Mouse (Mus musculus): ENCODE data around the gene Catip.
"Not testable (repeated sequence)": the region's sequence is repeated elsewhere in the genome, so short reads cannot be mapped to it uniquely, and the experiment has no call there.

DNA sequence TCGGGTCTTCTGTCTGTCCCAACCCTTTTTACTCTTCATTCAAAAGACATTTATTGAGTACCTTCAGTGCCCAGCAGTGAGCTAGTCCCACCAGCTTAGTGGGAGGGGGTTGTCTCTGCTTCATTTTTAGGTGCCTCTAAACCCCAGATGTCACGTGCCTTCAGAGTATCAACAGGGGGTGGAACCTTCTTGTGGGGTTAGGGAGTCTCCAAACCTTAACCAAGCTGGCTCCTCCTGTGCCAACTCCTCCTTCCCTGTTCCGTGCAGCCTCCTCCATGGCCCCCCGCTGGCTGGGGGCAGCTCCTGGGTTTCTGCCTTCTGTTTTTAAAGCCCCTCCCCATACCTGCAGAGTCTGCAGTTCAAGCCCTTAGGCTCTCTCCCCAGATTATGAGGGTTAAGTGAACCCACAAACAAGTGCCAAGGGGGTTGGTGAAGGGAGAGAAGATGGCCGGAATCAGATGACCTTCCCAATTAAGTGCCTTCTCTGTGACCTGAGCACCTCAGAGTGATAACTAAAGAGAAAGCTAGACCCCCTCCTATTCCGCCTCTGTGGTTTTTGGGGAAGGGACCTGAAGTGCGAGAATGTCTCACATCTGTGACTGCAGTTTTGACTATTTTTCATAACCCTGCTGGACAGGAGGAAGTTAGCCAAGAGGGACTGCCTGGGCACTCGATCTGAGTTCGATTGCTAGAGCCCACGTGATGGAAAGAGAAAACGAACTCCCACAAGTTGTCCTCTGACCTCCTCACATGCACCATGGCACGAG lies 34.7 kb downstream of the Catip start:
- TF ChIP-seq CTCF (IDR thresholded peaks at IDR 0.05; ENCODE audit: extremely low read depth, insufficient read depth, insufficient read length, insufficient replicate concordance); POLR2A (IDR thresholded peaks at IDR 0.05; ENCODE audit: low read depth, low read length): not testable (repeated sequence)
